Mouse (Mus musculus) retina, adult 2 months (tissue): ENCODE data around the gene Enox1.
A peak's percentile ranks its signal among the peaks of the same experiment; 100 is the strongest.
"Not testable (repeated sequence)": the region's sequence is repeated elsewhere in the genome, so short reads cannot be mapped to it uniquely, and the experiment has no call there.

Source experiments
- DNase-seq: peaks from one replicate; pipeline ENCODE4 v3.0.0-alpha.2; 2012; ENCODE audit warnings: low read depth, low spot score

Enox1 gene

DNA sequence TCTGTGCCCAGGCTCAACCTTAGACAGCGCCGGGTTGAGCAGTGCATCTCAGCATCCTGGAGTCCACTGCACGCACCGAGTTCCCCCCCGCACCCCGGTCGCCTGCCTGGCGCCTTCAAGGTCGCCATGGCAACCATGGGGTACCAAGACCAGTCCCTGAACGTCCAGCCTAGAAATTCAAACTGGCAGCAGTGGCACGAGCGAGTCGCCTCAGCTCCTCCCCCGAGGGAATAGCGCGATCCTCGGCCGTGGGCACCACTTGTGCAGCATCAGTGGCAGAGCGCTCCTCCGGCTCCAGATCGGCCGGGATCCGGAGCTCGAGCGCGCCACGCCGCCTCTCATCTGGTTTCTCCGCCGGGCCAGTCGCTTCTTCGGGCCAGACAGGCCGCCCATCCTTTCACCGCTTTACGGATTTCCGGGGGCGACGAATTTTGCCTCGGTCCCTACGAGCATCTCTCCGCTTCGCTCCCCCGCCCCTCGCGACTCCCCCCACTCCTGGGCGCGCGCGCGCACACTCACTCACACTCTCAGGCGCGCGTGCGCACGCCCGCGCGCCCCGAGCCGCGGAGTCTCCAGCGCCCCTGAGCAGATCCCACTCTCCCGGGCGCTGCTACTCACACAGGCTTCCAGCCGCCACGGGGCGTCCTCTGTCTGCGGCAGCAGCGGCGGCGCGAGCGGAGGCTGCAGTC, at the start of gene Enox1:
Gene Enox1, plus strand, starts transcription at position 542 of the 689 bp plus-strand sequence.
- DNase-seq = peak; percentile 44

DNA sequence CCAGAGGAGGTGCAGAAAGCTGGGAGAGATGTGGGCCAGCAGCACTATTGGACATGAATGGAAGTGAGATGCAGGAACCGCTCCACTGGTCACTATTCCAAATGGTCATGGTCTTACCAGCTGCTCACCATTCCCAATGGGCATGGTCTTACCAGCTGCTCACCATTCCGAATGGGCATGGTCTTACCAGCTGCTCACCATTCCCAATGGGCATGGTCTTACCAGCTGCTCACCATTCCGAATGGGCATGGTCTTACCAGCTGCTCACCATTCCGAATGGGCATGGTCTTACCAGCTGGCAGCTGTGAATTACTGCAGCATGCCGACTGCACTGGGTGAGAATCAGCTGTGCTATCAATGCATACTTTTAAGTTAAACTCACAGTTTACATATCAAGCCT, 45.9 kb upstream of the Enox1 start:
- DNase-seq = not testable (repeated sequence)

DNA sequence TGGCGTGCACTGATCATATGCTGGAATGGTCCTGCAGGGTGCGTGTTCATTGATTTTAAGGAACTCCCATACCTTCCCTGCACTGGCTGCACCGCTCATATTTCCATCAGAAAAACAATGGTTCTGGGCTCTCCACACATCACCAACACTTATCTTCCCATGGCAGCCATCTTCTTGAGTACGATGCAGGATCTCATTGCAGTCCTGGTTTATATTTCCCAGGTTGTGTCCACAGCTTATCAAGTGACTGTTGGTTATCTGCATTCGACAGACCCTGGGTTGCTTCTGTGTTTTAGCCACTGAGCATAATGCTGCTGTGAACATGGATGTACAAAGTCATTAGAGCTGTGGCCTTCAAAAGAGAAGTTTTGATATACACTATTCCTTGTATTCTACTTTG, 26.0 kb upstream of the Enox1 start:
- DNase-seq = no peak

DNA sequence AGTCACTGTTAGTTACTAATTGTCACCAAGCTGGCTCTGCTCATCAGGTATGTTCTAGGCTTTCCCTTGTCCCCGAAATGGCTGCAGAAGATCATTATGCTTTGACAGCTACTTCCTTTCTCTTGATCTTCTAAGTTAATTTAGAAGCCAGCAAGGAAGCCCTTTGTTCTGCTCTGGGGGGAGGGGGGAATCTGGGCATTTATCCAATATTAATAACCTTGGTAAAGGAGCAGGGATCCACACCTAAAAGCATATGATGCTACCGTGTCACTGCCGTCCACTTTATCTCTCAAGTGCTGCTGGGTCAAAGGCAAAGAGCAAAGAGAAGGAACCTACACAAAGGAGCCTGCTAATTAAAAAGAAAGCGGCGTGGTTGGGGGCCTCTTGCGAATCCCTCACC, 19.6 kb upstream of the Enox1 start:
- DNase-seq = no peak

DNA sequence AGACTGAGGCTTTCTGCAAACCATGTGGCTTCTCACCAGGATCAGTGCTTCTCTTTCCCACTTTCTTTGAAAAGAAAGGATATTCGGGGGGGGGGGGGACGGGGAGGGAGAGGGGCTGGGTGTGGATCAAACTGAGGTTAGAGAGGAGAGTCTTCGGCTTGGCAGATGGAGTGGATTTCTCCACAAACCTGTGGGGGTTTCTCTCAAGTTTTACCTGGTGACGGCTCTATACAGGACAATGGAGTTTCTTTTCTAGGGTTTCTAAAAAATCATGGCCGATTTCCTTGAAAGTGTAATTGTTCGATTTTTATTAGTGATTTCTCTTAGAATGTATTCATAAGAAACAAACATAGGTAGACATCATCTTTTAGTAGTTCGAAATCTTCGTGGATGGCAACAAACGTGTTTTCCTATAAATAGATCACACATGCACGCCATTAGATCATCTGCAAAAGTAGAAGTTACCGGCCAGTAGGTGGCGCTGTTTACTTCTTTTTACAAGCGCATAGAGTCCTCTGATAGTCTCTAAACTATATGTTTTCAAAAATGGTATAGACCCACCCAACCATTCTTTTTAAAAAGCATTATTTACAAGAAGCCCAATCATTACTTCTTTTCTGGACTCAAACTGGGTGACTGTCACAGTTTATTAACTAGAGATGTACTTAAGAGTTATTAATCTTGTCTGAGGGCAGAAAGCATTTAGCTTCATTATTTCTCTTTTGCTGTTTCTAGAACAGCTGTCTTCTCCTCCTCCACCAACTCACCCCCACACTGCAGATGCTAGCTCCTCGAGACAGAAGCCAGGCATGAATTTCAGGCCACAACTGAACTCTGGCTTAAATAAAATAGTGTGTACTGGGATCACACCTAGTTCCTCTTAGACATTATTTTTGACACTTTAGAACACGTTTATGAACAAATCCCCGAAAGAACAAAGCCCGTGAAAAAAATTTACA, 15.0 kb upstream of the Enox1 start:
- peak; percentile 58 for DNase-seq

DNA sequence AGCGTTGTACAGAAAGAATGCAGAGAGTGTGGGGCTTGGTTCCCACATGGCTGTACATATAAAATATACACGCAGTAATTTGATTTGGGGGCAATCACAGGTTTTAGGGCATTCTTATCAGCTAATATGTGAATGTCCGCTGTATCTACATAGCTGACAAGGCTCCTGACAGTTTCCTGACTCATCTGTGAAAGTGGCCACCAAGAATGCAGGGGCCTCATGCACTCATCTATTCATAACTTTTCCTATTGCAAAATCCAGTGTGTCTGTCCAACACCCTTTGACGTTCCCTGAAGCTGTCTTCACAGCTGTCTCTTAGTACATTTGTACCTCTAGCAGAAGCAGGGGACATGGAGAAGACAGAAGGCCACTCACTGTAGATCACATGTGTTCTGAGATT, 11.5 kb upstream of the Enox1 start:
- no peak for DNase-seq

DNA sequence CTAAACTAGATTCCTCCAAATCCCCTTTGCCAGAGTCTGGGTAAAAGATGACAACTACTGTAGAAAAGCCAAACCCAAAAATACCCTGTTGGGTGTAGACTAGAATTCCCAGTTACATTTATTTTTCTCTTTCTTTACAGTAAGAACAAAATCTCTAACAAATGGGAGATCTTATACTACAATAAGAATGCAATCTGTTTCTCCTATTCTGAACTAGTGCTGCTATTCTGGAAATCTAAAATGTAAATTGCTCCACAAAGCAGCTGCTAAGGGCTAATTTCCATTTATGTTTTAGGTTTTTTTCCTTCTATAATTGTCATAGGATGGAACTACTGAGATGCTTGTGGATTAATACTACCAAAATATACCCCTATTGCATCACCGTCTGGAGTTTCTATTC, 8.9 kb upstream of the Enox1 start:
- no peak for DNase-seq

DNA sequence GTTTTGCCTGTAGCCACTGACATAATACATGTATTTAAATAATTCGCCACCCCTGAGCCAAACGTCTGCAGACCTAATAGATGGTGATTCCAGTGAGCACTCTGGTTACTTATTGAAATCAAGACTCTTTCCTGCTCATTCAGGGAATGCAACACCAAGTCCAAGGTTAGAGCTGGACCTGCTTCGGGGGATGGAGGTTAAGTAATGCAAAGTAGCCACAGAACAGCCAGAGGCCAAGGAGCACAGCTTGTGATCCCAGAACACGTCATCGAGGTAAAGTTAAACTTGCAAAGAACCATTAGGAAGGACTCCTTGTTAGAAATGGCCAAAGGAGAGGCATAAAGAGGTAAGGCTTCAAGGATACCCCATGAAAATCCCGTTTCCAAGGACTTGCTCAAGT, 6.0 kb upstream of the Enox1 start:
- DNase-seq = no peak

DNA sequence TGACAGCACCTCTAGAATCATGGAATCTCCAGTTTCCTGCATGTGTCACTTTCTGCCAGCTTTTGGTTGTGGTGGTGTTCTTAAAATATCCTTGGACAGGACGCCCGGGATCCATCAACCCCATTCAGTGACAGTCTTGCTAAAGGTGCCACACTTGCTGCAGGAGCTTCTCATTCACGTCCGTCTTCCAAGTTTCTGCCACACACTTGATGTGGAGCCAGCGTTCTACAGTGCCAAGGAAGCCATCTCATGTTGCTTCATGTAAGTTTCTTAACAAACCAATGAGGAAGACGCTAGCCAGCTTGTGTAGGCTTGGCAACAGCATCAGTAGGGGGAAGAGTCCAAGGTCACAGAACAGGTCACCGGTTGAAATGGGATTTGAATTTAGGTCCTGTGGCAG, 5.1 kb upstream of the Enox1 start:
- DNase-seq = no peak

DNA sequence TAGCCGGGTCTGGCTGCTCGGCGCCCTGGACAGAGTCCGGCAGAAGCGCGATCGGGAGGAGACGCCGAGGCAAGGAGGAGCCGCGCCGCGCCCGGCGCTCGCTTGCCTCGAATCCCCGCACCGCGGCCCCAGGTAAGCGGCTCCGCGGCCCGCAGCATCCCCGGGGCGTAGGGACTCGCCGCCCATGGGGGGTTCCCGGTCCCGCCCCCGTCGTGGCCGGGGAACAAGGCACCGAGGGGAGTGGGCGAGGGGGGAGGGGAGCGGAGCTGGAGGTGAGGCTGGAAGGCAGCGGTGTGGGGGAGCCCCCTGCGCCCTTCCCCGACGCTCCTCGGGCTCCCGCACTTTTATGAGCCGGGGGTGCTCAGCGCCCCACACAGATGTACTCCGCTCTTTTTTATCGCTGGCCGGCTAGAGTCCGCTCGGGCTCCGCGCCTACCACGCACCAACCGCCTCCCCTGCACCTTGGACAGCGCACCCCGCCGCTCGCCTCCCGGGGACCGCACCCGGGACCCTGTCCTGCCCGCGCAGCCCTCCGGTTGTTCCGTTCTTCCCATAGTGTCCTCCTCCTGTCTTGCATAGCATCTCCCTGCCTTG, 445 bp downstream of the Enox1 start:
- DNase-seq = no peak

DNA sequence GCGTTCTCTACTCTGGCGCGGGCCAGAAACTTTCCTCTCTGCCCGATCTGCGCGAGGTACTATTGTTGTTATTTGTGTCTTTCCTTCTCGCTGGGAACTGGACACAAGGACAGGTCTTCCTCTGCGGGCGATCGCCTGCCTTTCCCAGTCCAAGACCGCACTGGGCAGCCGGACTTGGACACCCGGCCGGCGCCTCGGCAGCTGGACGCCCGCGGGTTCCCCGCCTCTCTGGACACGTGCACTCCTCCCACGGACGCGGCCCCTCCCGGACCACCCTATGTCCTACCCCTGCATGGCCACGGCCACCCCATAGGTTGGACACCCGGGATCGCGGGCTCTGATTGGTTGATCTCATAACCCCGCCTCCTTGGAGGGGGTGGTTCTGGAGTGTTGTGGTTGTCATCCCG, 945 bp downstream of the Enox1 start:
- peak; percentile 34 for DNase-seq

DNA sequence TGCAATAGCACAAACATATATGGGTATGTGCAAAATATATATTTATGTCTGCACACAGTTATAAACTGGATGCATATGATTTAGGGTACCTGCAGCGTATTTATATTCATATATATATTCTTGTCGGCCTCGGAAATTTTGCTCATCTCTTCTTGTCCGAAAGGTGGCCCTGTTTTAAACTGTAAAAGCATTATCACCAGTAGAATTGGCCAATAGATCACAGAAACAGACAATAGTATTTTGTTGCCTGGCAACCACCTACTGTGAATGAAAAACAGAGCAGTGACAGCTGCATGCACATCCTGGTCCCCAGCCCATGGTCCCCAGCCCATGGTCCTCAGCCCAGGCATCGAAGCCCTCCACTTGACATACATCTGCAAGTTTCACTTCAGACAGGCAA, 2.8 kb downstream of the Enox1 start:
- no peak for DNase-seq

DNA sequence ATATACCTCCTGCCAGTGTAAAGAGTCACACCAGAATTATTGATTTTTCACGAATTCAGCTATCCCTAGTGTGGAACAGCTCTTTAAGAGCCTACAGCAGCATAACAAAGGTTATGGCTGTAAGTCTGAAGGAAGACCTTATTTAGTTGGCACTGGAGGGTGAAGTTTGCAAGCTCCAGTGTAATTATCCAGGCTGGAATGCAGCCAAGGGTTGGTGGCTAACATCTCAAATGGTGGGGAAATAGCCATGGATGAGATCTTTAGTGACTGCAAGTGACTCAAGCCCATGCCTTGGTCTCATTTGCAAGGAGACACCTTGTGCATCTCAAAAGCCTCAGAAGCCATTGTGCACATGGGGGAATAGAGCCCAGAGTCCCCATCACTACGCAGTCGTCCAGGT, 5.9 kb downstream of the Enox1 start:
- no peak for DNase-seq

DNA sequence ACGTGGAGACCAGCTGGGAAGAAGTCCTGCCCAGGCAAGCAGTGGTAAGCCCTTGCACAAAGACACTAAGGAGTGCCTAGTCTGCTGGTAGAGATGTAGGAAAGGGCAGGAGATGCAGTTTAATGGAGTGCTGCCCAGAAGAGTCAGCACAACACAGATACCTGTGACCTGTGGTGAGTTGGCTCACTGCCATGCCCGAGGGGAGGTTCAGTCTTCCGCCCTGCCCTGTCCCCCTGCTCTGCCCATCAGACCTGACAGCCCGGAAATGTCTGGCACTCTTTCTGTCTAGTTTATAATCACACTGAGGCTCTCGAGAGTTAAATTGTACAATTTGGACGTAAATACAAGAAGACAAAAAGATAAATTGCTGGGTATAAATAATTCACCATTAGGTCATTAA, 7.8 kb downstream of the Enox1 start:
- DNase-seq = no peak

DNA sequence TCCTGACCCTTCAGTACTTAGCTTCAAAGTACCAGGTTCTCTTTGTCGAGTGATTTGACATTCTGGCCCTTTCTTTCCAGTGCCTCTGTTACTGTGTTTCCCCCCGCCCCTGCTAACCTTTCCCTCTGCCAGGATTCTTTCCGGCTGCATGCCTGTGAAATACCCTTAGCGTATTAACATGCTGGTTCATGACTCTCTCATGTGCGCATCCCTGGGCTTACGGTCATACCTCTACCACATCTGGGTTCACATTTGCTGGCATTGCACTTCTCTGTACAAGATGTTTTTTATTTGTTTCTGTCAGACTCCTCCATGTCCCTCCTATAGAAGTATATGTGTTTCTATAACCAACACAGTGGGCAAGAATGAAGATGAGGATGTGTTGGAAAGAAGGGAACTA, 11.6 kb downstream of the Enox1 start:
- no peak for DNase-seq

DNA sequence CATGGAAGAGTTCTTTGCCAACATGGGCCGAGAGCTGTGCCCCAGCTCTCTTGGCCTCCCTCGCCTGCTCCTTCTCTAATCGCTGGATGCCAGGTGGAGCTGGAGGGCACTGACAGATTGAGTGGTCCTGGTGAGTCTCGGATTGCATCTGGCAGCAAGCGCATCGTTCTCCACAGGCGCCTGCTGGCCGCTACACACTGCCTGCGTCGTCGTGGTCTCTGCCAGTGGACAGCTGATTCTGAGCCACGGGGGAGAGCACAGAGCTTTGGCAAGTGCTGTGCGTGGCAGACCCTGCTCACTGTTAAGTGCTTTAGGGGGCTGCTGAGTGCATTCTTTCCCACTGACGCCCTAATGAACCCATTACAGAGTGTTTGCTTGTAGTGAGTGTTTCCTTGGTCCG, 17.9 kb downstream of the Enox1 start:
- no peak for DNase-seq

DNA sequence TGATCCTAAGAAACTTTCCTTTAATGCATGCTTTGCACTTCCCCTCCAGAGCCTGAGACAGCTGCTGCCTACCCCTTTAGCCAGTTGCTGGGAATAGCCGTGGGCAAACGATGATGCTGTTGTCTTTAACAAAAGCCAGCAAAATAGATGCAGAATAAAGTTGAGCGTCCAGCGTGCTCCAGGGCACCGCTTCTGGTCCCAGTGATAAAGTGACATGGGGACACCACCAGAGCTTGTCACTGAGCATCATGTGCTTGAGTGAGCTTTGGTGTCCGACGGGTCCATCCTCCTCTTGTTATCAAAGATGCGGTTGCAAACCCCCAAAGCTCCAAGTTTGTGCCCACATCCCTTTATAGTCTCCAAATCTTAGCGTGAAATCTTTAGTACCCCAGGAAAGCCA, 18.4 kb downstream of the Enox1 start:
- DNase-seq = no peak

DNA sequence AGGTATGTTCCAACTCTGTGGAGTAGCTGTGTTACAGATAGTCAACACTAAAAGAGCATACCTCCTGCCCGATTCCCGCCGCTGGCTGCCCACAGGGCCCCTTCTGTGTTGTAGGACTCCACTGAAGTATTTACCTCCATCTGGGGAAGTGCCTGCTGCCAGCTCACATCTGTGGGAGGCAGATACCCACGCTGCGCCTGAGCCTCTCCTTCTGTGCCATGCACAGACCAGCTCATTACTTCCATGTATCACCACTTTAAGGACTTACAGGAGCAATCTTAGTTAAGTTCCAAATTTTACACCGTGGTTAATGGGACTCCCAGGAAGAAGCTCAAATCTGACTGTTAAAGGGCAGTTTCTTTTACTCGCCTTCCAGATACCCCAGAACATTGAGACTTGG, 23.7 kb downstream of the Enox1 start:
- no peak for DNase-seq

DNA sequence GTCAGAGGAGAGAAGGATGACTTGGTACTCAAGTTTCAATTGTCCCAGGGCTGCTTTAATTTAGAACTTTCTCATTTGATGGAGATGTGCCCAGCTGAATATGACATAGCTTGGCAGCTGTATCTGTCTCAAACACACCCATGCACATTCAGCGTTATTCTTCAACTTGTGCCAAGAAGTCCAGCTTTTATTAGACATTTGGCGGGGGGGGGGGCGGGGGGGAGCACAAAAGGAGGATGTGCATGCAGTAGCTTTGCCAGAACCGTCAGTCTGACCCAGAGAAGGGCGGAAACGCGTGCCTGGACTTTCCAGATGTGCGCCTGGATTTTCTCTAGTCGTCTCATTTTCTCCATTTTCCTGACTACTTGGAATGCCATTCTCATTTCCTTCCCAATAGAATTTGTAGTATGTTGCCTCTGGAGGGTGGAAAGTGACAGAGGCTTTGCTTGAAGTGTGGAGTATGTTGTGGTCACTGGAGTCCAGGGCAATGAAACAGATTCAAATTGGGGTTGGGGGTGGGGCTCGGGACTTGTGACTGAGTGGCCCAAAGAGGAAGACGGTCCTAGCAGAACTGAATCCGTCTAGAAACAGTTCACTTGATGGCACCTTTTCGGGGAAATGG, 24.3 kb downstream of the Enox1 start:
- DNase-seq = no peak

DNA sequence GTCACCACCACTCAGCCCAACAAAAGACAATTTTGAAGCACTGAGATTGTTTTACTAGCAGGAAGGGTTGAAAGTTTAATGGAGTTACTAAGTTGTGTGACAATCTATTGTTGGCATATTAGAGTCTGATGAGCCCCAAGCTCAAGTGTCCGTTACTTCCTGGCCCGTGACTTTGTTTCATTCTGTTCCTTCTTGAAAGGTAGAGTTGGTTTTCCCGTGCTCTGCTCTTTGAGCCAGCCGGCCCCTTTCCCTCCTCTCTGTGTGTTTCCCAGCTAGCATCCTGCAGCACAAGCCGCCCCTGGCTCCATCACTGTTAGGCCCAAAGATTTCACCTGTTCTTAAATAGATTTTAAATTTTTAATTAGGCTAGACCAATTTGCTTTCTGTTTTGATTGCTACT, 26.9 kb downstream of the Enox1 start:
- DNase-seq = no peak

DNA sequence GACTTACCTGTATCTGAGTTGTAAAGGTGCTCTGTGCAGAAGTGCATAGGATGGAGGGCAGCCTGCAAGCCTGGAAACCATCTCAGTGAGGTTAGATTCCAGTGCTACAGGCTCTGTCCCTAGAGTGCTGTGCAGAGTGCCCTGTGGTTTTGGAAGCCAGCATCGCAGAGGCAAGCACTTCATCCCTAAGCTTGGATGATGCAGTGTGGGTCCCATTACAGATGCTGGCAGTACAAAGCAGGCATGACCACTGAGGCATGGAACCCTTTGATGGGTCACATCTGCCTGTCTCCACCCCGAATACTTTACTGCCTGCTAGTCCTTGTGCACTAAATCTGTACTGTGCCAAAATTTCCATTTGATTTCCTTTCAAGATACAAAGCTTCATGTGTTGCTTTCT, 33.6 kb downstream of the Enox1 start:
- no peak for DNase-seq

DNA sequence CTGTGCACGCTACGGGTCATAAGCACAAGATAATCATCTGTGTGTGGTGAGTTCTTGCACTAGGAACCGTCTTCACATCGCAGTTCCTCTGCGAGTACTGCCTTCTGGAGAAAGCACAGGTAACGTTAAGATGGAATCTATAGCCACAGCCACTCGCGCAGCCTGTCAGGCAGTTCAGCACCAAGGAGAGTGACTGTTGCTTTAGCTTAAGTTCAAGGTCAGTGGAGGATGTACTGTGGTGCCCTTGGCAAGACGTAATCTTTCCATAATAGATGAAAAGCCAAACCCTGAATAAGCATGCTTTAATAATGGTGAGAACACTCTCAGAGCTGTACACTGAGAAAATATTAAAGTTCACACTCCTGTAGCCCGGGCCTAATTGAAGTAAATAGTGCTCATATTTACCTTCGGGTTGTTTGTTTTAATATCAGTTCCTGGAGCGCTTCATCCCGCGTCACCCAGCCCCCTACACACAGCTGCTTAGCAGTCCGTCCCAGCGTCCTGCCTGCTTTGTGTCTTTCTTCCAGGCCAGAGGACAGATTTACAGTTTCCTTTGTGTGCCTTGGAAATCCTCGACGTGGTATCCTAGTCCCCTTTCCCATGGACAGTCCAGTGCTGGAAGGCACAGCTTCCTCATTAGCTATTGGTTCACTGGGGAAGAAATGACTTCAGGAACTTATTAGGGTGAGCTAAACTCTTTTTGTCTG, 38.9 kb downstream of the Enox1 start:
- no peak for DNase-seq
